Mouse (Mus musculus): ENCODE measurements at regions not wholly inside any gene's neighbourhood (a gene's known extent, or its start where the extent isn't known, plus 50 kb on each side); places are given as distances from the start of the nearest gene placed in this dataset.

DNA sequence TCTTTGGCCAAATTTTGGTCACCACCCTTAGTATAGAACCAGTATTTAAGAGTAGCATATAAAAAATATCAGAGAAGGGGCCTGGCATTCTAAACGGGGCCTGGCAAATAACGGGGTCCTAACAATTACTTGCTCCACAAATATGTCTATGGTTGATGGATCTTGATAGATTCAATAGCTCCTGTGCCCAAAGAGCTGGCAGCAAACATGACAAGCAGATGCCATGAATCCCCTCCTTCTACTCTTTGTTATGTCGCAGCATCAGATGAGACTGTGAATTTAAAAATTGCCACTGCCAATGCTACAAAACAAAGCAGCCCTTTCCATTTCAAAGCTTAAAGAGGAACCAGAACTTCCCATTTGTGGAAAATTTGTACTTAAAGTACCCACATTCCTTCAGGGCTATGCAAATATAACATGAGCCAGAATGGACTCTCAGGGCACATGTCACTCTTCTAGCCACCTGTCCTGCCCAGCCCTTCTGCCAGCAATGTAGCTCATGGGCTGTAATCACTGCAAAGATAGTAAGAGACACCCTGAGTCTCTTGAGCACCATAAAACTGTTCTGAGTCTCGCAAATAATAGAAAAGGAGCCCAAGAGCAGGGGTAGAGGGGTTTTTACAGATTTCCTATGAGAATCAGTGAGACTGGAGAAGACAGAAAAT, 342.4 kb upstream of the Kirrel3 start:
- TF ChIP-seq CTCF (IDR thresholded peaks at IDR 0.05) (no peak), POLR2A (IDR thresholded peaks at IDR 0.05; ENCODE audit: insufficient read depth, low read depth, low read length) (no peak), EP300 (IDR thresholded peaks at IDR 0.05; ENCODE audit: insufficient read depth, low read depth, low read length) (no peak)
